Mouse (Mus musculus) liver, embryonic 15.5 days (tissue): ENCODE results near the gene Ercc5. TPM values are rescaled to one million over a fixed set of nuclear protein-coding genes. Genes with fewer than 3 reads are reported as not detected.

Source experiments
- polyA plus RNA-seq: library from polyadenylated mRNA; unstranded; fragments of >200 nt; fragmentation: Nextera tagmentation; extraction: Ambion mirVana; gene quantifications from 2 replicates; pipeline ENCODE4 v1.2.1, GENCODE M21; 2015

Gene Ercc5
- polyA plus RNA-seq, 1 experiment from 2014 or later: 4.8 TPM

Other genes with a start within 250 kb of the Ercc5 start
- 23.6 and 24.4 TPM in 2 replicates for gene Tpp2, start 214.1 kb upstream of the Ercc5 start, polyA plus RNA-seq
- 0.13 and 0.15 TPM in 2 replicates for gene Mettl21c, start 127.7 kb upstream of the Ercc5 start, polyA plus RNA-seq
- gene Gm8251, start 85.8 kb upstream of the Ercc5 start, polyA plus RNA-seq: 0.10 and 0.12 TPM in 2 replicates
- gene Tex30, start 45.3 kb upstream of the Ercc5 start, polyA plus RNA-seq: 40.4 and 47.1 TPM in 2 replicates
- 13.8 and 14.2 TPM in 2 replicates for gene Kdelc1, start 28.9 kb upstream of the Ercc5 start, polyA plus RNA-seq
- 2.9 and 3.6 TPM in 2 replicates for gene Bivm, start 28.8 kb upstream of the Ercc5 start, polyA plus RNA-seq
- gene Mettl21e, start 71.2 kb downstream of the Ercc5 start, polyA plus RNA-seq: 0.14 and 0.30 TPM in 2 replicates